Mouse (Mus musculus): ENCODE data around the gene Ryr1. TPM values are rescaled to one million over a fixed set of nuclear protein-coding genes. Genes with fewer than 3 reads are reported as not detected.
A peak's percentile ranks its signal among the peaks of the same experiment; 100 is the strongest.

Gene Ryr1
- polyA plus RNA-seq, 1 experiment from 2014 or later, result 3.3 TPM

GRCm38 (mm10) chr7:29044302-29044701 lies 80.7 kb downstream of the Ryr1 start:
- H3K4me2 ChIP-seq, result no peak overlapping the region
- peaks cover 39% of the 10 kb centered on the region for H3K4me1 ChIP-seq
- ATAC-seq (ENCODE audit: insufficient number of reproducible peaks, insufficient read depth, low FRiP score, low TSS enrichment, low read depth), result no peak
- no peaks in the 10 kb centered on the region for H3K27me3 ChIP-seq
- H3K9ac ChIP-seq, result no peak overlapping the region
- no peaks in the 10 kb centered on the region for H3K9me3 ChIP-seq
- 55% methylated on average over 9 of the region's 9 CpGs for WGBS
- H3K4me3 ChIP-seq, result no peak overlapping the region
- no peak overlapping the region for H3K27ac ChIP-seq
- H3K36me3 ChIP-seq, result no peaks in the 10 kb centered on the region

DNA sequence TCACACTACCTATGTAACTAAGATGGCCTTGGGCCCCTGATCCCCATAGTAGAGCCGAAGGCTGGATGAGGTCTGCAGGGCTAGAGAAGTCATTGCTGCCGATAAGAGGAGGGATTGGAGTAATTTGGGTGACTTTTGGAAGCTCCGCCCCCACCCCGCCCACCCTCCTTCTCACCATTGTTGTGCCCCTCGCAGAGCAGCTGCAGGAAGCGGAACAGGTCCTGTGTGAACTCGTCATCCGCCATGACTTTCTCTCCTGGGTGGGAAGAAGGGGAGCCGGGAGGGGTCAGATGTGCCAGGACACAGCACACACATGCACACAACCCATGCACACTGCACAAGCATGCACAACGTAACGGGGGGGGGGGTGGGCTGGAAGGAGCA lies 81.3 kb downstream of the Ryr1 start:
- Histone ChIP-seq H3K36me3 (no peaks in the 10 kb centered on the region), H3K9me3 (no peaks in the 10 kb centered on the region), H3K4me3 (no peak overlapping the region), H3K4me2 (peak overlapping the region; percentile 7), H3K27me3 (no peaks in the 10 kb centered on the region), H3K27ac (no peak overlapping the region), H3K4me1 (peaks cover 39% of the 10 kb centered on the region), H3K9ac (no peak overlapping the region)
- 43% methylated on average over 11 of the region's 11 CpGs for WGBS
- ATAC-seq (ENCODE audit: insufficient number of reproducible peaks, insufficient read depth, low FRiP score, low TSS enrichment, low read depth), result no peak

DNA sequence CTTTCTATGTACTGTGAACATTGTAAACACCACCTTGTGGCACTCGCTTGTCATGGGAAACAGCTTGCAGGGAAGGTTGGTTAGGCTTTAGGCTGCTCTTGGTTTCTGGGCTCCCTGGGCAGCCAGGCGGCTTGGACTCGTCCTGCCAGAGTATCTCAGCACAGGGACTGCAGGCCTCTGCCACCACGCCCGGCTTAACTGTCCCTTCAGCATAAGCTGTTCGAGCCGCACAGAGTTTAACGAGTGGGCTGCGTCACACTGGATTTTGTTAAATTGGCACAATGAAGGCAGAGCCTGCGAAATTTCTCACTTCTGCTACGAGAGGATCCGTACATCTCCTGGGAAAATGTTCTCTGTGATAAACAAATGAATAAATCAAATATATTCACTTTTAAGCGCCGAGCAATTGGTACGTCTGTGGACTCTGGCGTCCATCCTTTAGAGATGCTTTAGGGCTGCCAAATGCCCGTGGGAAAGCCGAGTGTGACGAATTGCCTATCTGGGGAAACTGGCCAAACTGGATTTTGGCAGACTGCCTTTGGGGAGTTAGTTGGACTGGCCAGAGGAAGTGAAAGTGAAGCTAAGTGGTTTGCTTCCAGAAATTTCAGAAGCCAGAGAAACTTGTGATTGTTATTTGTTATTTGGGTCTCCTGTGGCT lies 81.8 kb downstream of the Ryr1 start:
- H3K9me3 ChIP-seq, result no peaks in the 10 kb centered on the region
- H3K4me3 ChIP-seq, result no peak overlapping the region
- H3K4me2 ChIP-seq, result peak overlapping the region; percentile 7; the same call in 1 of the 2 replicates
- no peaks in the 10 kb centered on the region for H3K36me3 ChIP-seq
- H3K27me3 ChIP-seq, result no peaks in the 10 kb centered on the region
- peak overlapping the region; percentile 64 for H3K27ac ChIP-seq
- no peak overlapping the region for H3K9ac ChIP-seq
- peaks cover 39% of the 10 kb centered on the region for H3K4me1 ChIP-seq
- WGBS, result 69% methylated on average over 19 of the region's 19 CpGs
- ATAC-seq (ENCODE audit: insufficient number of reproducible peaks, insufficient read depth, low FRiP score, low TSS enrichment, low read depth), result no peak

DNA sequence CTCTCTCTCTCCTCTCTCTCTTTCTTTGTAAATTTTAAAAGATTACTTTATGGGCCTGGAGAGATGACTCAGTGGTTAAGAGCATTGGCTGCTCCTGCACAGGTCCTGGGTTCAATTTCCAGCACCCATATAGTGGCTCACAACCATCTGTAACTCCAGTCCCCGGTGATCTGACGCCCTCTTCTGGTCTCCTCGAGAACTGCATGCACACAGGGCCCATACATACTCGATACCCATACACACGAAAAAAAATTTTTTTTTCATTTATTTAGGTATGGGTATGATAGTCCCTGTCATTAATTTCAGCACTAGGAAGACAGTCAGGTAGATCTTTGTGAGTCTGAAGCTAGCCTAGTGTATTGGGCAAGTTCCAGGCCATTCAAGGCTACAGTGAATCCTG lies 83.8 kb downstream of the Ryr1 start:
- ATAC-seq (ENCODE audit: insufficient number of reproducible peaks, insufficient read depth, low FRiP score, low TSS enrichment, low read depth), result no peak
- Histone ChIP-seq H3K9ac (no peak overlapping the region), H3K4me2 (no peak overlapping the region), H3K4me1 (peaks cover 33% of the 10 kb centered on the region), H3K27ac (no peak overlapping the region), H3K9me3 (no peaks in the 10 kb centered on the region), H3K4me3 (no peak overlapping the region), H3K27me3 (no peaks in the 10 kb centered on the region), H3K36me3 (no peaks in the 10 kb centered on the region)
- 78% methylated on average over 5 of the region's 5 CpGs for WGBS

DNA sequence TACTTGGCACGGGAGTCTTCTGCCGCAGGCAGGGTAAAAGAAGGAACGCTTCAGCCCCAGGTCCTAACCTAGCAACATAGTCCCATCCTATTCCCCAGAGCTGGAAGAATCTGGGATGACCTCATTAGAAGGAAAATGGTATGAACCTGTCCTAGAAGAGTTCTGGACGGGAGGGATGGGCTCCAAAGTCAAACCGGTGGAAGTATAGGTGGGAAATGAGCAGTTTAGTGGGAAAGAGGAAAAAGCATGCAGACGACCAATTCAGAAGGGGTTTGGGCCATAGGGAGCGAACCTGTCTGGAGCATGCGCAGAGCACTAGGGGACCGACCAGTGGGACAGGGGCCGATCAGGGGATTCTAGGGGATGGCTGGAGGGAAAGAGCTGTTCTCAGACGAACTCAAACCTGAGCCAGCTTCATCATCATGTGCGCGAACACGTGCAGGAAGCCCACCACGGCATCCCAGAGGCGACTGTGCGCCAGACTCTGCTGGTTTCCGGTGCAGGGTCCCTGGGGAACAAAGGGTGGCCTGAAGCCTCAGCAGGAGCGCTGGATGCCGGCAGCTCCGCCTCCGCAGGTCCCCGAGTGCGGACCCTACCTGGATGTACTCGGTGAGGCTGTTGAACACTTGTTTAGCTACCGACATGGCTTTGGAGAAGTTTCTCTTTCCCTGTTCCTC lies 84.9 kb downstream of the Ryr1 start:
- no peaks in the 10 kb centered on the region for H3K27me3 ChIP-seq
- peak overlapping the region; percentile 88 for H3K4me2 ChIP-seq
- H3K36me3 ChIP-seq, result no peaks in the 10 kb centered on the region
- peak overlapping the region; percentile 77 for H3K9ac ChIP-seq
- 1% methylated on average over 26 of the region's 26 CpGs for WGBS
- H3K9me3 ChIP-seq, result no peaks in the 10 kb centered on the region
- ATAC-seq (ENCODE audit: insufficient number of reproducible peaks, insufficient read depth, low FRiP score, low TSS enrichment, low read depth), result peak; percentile 22
- H3K4me3 ChIP-seq, result peak overlapping the region; percentile 52
- peaks cover 32% of the 10 kb centered on the region for H3K4me1 ChIP-seq
- peak overlapping the region; percentile 74 for H3K27ac ChIP-seq

GRCm38 (mm10) chr7:29039604-29039984 lies 85.4 kb downstream of the Ryr1 start:
- Histone ChIP-seq H3K4me3 (peak overlapping the region; percentile 52), H3K4me1 (peaks cover 26% of the 10 kb centered on the region), H3K36me3 (no peaks in the 10 kb centered on the region), H3K4me2 (peak overlapping the region; percentile 88), H3K27ac (peak overlapping the region; percentile 74; the same call in 1 of the 2 replicates), H3K27me3 (no peaks in the 10 kb centered on the region), H3K9ac (peak overlapping the region; percentile 77), H3K9me3 (no peaks in the 10 kb centered on the region)
- 1% methylated on average over 11 of the region's 11 CpGs for WGBS
- ATAC-seq (ENCODE audit: insufficient number of reproducible peaks, insufficient read depth, low FRiP score, low TSS enrichment, low read depth), result peak; percentile 65

- no peak for ATAC-seq (ENCODE audit: insufficient number of reproducible peaks, insufficient read depth, low FRiP score, low TSS enrichment, low read depth)
Observed at GRCm38 (mm10) chr7:29037261-29037660, 87.7 kb downstream of the Ryr1 start.

GRCm38 (mm10) chr7:29032685-29033084 lies 92.3 kb downstream of the Ryr1 start:
- ATAC-seq (ENCODE audit: insufficient number of reproducible peaks, insufficient read depth, low FRiP score, low TSS enrichment, low read depth), result no peak
- Histone ChIP-seq H3K9me3 (no peaks in the 10 kb centered on the region), H3K4me3 (no peak overlapping the region), H3K27ac (no peak overlapping the region), H3K36me3 (no peaks in the 10 kb centered on the region), H3K9ac (no peak overlapping the region), H3K27me3 (no peaks in the 10 kb centered on the region), H3K4me1 (no peaks in the 10 kb centered on the region; the same call in 1 of the 2 replicates), H3K4me2 (no peak overlapping the region)
- 80% methylated on average over 5 of the region's 5 CpGs for WGBS

More at GRCm38 (mm10) chr7:29037261-29037660, 87.7 kb downstream of the Ryr1 start:
- Histone ChIP-seq H3K9me3 (no peaks in the 10 kb centered on the region), H3K36me3 (no peaks in the 10 kb centered on the region), H3K4me2 (no peak overlapping the region), H3K27me3 (no peaks in the 10 kb centered on the region), H3K4me3 (no peak overlapping the region), H3K9ac (no peak overlapping the region), H3K27ac (no peak overlapping the region), H3K4me1 (peaks cover 11% of the 10 kb centered on the region)
- 88% methylated on average over 6 of the region's 6 CpGs for WGBS

- Histone ChIP-seq H3K27me3 (no peaks in the 10 kb centered on the region), H3K4me3 (no peak overlapping the region), H3K9ac (no peak overlapping the region), H3K4me2 (no peak overlapping the region), H3K9me3 (no peaks in the 10 kb centered on the region), H3K4me1 (no peaks in the 10 kb centered on the region; the same call in 1 of the 2 replicates), H3K27ac (peak overlapping the region; percentile 48; the same call in 1 of the 2 replicates), H3K36me3 (no peaks in the 10 kb centered on the region)
- 79% methylated on average over 10 of the region's 10 CpGs for WGBS
- no peak for ATAC-seq (ENCODE audit: insufficient number of reproducible peaks, insufficient read depth, low FRiP score, low TSS enrichment, low read depth)
Observed at GRCm38 (mm10) chr7:29031641-29032040, 93.3 kb downstream of the Ryr1 start.

- WGBS, result 85% methylated on average over 14 of the region's 14 CpGs
- H3K4me1 ChIP-seq, result no peaks in the 10 kb centered on the region; the same call in 1 of the 2 replicates
- no peak for ATAC-seq (ENCODE audit: insufficient number of reproducible peaks, insufficient read depth, low FRiP score, low TSS enrichment, low read depth)
Observed at GRCm38 (mm10) chr7:29029690-29030656, 95.0 kb downstream of the Ryr1 start.

DNA sequence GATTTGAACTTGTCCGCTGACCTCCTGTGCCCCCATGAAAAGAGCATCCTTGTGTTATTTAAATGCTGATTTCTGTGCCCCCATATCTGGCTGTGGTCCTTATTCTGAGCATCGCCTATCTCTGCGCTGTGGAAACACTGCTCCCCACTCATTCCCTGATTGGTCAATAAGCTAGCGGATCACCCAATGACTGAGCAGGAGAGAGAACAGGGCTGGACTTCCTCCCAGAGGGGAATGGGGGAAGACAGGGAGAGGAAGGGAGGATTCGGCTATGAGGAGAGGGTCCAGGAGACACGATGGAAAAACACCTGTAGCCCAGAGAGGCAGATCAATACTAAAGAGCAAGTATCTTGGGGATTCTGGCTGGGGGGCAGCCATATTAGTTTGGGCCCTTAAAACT lies 96.2 kb downstream of the Ryr1 start:
- Histone ChIP-seq H3K27ac (no peak overlapping the region), H3K36me3 (no peaks in the 10 kb centered on the region), H3K4me1 (no peaks in the 10 kb centered on the region; the same call in 1 of the 2 replicates), H3K9me3 (no peaks in the 10 kb centered on the region), H3K4me2 (no peak overlapping the region), H3K4me3 (no peak overlapping the region), H3K27me3 (no peaks in the 10 kb centered on the region), H3K9ac (no peak overlapping the region)
- 83% methylated on average over 6 of the region's 6 CpGs for WGBS
- no peak for ATAC-seq (ENCODE audit: insufficient number of reproducible peaks, insufficient read depth, low FRiP score, low TSS enrichment, low read depth)

More at GRCm38 (mm10) chr7:29029690-29030656, 95.0 kb downstream of the Ryr1 start:
- Histone ChIP-seq H3K4me3 (no peak overlapping the region), H3K27ac (no peak overlapping the region), H3K9ac (no peak overlapping the region), H3K27me3 (no peaks in the 10 kb centered on the region), H3K9me3 (no peaks in the 10 kb centered on the region), H3K4me2 (no peak overlapping the region), H3K36me3 (no peaks in the 10 kb centered on the region)

Measured in embryonic facial prominence, embryonic 13.5 days (tissue).